Mouse (Mus musculus) neural tube, embryonic 12.5 days (tissue): Measurements from ENCODE around the gene Hexim2. TPM values are rescaled to one million over a fixed set of nuclear protein-coding genes. Genes with fewer than 3 reads are reported as not detected.
A peak's percentile ranks its signal among the peaks of the same experiment; 100 is the strongest.

Source experiments
- ATAC-seq: fragments of 200-750 bp; cut with Nextera tagmentation; 2 replicates; pipeline ENCODE4 v1.8.0; 2017; ENCODE audit warnings: low read depth, mild to moderate bottlenecking, moderate TSS enrichment, moderate library complexity; ENCODE audit not compliant: low FRiP score
- H3K27ac ChIP-seq: fragments of 300-500 bp; sonication (generic); 2 replicates; pipeline ENCODE4 v1.5.1; 2016
- H3K27me3 ChIP-seq: fragments of 300-500 bp; sonication (generic); replicated peaks from 2 replicates; pipeline ENCODE4 v1.6.1; 2016; ENCODE audit warnings: mild to moderate bottlenecking
- H3K36me3 ChIP-seq: fragments of 300-500 bp; sonication (generic); 2 replicates; pipeline ENCODE4 v1.6.1; 2016; ENCODE audit warnings: mild to moderate bottlenecking
- H3K4me1 ChIP-seq: fragments of 300-500 bp; sonication (generic); 2 replicates; pipeline ENCODE4 v1.6.1; 2016
- H3K4me2 ChIP-seq: fragments of 300-500 bp; sonication (generic); replicated peaks from 2 replicates; pipeline ENCODE4 v1.6.1; 2016; ENCODE audit warnings: mild to moderate bottlenecking
- H3K4me3 ChIP-seq: fragments of 300-500 bp; sonication (generic); 2 replicates; pipeline ENCODE4 v1.5.1; 2016
- H3K9ac ChIP-seq: fragments of 300-500 bp; sonication (generic); 2 replicates; pipeline ENCODE4 v1.6.1; 2016; ENCODE audit warnings: mild to moderate bottlenecking
- H3K9me3 ChIP-seq: fragments of 300-500 bp; sonication (generic); 2 replicates; pipeline ENCODE4 v1.6.1; 2016; ENCODE audit warnings: mild to moderate bottlenecking
- WGBS: fragments of 180-500 bp; shearing (Covaris S2); methylation state at CpG from one replicate; pipeline ENCODE4 v1.1.7; 2016; 5-methylcytosine and 5-hydroxymethylcytosine counted together
- polyA plus RNA-seq: library from polyadenylated mRNA; unstranded; fragments of >200 nt; fragmentation: Nextera tagmentation; extraction: Ambion mirVana; gene quantifications from 2 replicates; pipeline ENCODE4 v1.2.1, GENCODE M21; 2016

Hexim2 gene
- polyA plus RNA-seq, 1 experiment from 2014 or later = 9.9 TPM

- Histone ChIP-seq H3K9ac (peak overlapping the region; percentile 40), H3K4me3 (peak overlapping the region; percentile 44), H3K4me1 (peaks cover 25% of the 10 kb centered on the region), H3K4me2 (peak overlapping the region; percentile 81), H3K9me3 (no peaks in the 10 kb centered on the region), H3K27ac (no peak overlapping the region), H3K27me3 (peaks cover 51% of the 10 kb centered on the region), H3K36me3 (no peaks in the 10 kb centered on the region)
- peak; percentile 31; the same call in 1 of the 2 replicates for ATAC-seq
- 3% methylated on average over 30 of the region's 30 CpGs for whole genome bisulfite sequencing
Observed at GRCm38 (mm10) chr11:103101866-103102501, 30.2 kb upstream of the Hexim2 start.

- Histone ChIP-seq H3K27ac (no peak overlapping the region), H3K27me3 (peaks cover 43% of the 10 kb centered on the region), H3K9ac (no peak overlapping the region), H3K4me3 (peak overlapping the region; percentile 33), H3K4me2 (peak overlapping the region; percentile 81), H3K4me1 (peaks cover 21% of the 10 kb centered on the region), H3K36me3 (no peaks in the 10 kb centered on the region), H3K9me3 (no peaks in the 10 kb centered on the region)
- WGBS = 1% methylated on average over 35 of the region's 35 CpGs
- peak; percentile 81 for ATAC-seq
Observed at GRCm38 (mm10) chr11:103102725-103103349, 29.4 kb upstream of the Hexim2 start.

GRCm38 (mm10) chr11:103103621-103104020 lies 28.6 kb upstream of the Hexim2 start:
- no peak overlapping the region for H3K9ac ChIP-seq
- no peaks in the 10 kb centered on the region for H3K9me3 ChIP-seq
- H3K4me2 ChIP-seq = peak overlapping the region; percentile 81
- WGBS = 57% methylated on average over 8 of the region's 8 CpGs
- H3K4me3 ChIP-seq = no peak overlapping the region
- H3K36me3 ChIP-seq = no peaks in the 10 kb centered on the region
- no peak overlapping the region for H3K27ac ChIP-seq
- ATAC-seq = no peak
- H3K27me3 ChIP-seq = peaks cover 42% of the 10 kb centered on the region
- peaks cover 21% of the 10 kb centered on the region for H3K4me1 ChIP-seq

- no peak overlapping the region for H3K4me2 ChIP-seq
- peaks cover 18% of the 10 kb centered on the region for H3K4me1 ChIP-seq
- H3K9ac ChIP-seq = no peak overlapping the region
- no peaks in the 10 kb centered on the region for H3K36me3 ChIP-seq
- 83% methylated on average over 7 of the region's 7 CpGs for WGBS
- ATAC-seq = no peak
- no peaks in the 10 kb centered on the region for H3K9me3 ChIP-seq
- no peak overlapping the region for H3K4me3 ChIP-seq
- H3K27ac ChIP-seq = no peak overlapping the region
- H3K27me3 ChIP-seq = peaks cover 34% of the 10 kb centered on the region
Observed at GRCm38 (mm10) chr11:103104469-103104868, 27.8 kb upstream of the Hexim2 start.

- no peak overlapping the region for H3K9ac ChIP-seq
- H3K9me3 ChIP-seq = no peaks in the 10 kb centered on the region
- peaks cover 18% of the 10 kb centered on the region for H3K4me1 ChIP-seq
- H3K36me3 ChIP-seq = no peaks in the 10 kb centered on the region
- H3K27ac ChIP-seq = no peak overlapping the region
- no peak overlapping the region for H3K4me2 ChIP-seq
- no peak for ATAC-seq
- H3K27me3 ChIP-seq = peaks cover 26% of the 10 kb centered on the region
- WGBS = 64% methylated on average over 14 of the region's 14 CpGs
- no peak overlapping the region for H3K4me3 ChIP-seq
Observed at GRCm38 (mm10) chr11:103105180-103105725, 27.0 kb upstream of the Hexim2 start.

- H3K4me2 ChIP-seq = no peak overlapping the region
- H3K4me1 ChIP-seq = peaks cover 18% of the 10 kb centered on the region
- no peak for ATAC-seq
- H3K27me3 ChIP-seq = peaks cover 25% of the 10 kb centered on the region
- WGBS = 82% methylated on average over 6 of the region's 6 CpGs
- no peak overlapping the region for H3K9ac ChIP-seq
- H3K27ac ChIP-seq = no peak overlapping the region
- no peak overlapping the region for H3K4me3 ChIP-seq
- no peaks in the 10 kb centered on the region for H3K36me3 ChIP-seq
- no peaks in the 10 kb centered on the region for H3K9me3 ChIP-seq
Observed at GRCm38 (mm10) chr11:103105810-103106209, 26.4 kb upstream of the Hexim2 start.

- 67% methylated on average over 4 of the region's 4 CpGs for WGBS
- Histone ChIP-seq H3K4me1 (peaks cover 15% of the 10 kb centered on the region), H3K36me3 (no peaks in the 10 kb centered on the region), H3K4me2 (no peak overlapping the region), H3K9ac (no peak overlapping the region), H3K9me3 (no peaks in the 10 kb centered on the region), H3K27ac (no peak overlapping the region), H3K4me3 (no peak overlapping the region), H3K27me3 (peaks cover 25% of the 10 kb centered on the region)
- ATAC-seq = no peak
Observed at GRCm38 (mm10) chr11:103106386-103106785, 25.8 kb upstream of the Hexim2 start.

- no peaks in the 10 kb centered on the region for H3K36me3 ChIP-seq
- H3K4me1 ChIP-seq = peaks cover 21% of the 10 kb centered on the region
- H3K4me2 ChIP-seq = peak overlapping the region; percentile 57
- WGBS = 16% methylated on average over 9 of the region's 10 CpGs
- H3K9me3 ChIP-seq = no peaks in the 10 kb centered on the region
- ATAC-seq = no peak
- H3K9ac ChIP-seq = no peak overlapping the region
- no peak overlapping the region for H3K27ac ChIP-seq
- no peak overlapping the region; the same call in 1 of the 2 replicates for H3K4me3 ChIP-seq
- H3K27me3 ChIP-seq = peaks cover 35% of the 10 kb centered on the region
Observed at GRCm38 (mm10) chr11:103111301-103111700, 20.9 kb upstream of the Hexim2 start.

GRCm38 (mm10) chr11:103111881-103112551 lies 20.2 kb upstream of the Hexim2 start:
- H3K27ac ChIP-seq = no peak overlapping the region
- WGBS = 1% methylated on average over 28 of the region's 28 CpGs

GRCm38 (mm10) chr11:103112552-103112912 lies 19.7 kb upstream of the Hexim2 start:
- no peak for ATAC-seq
- 12% methylated on average over 9 of the region's 9 CpGs for WGBS
- Histone ChIP-seq H3K27ac (no peak overlapping the region), H3K4me2 (peak overlapping the region; percentile 57), H3K36me3 (no peaks in the 10 kb centered on the region), H3K4me1 (peaks cover 21% of the 10 kb centered on the region), H3K27me3 (peaks cover 35% of the 10 kb centered on the region), H3K9ac (peak overlapping the region; percentile 27; the same call in 1 of the 2 replicates), H3K9me3 (no peaks in the 10 kb centered on the region), H3K4me3 (peak overlapping the region; percentile 23; the same call in 1 of the 2 replicates)

More at GRCm38 (mm10) chr11:103111881-103112551, 20.2 kb upstream of the Hexim2 start:
- Histone ChIP-seq H3K4me1 (peaks cover 21% of the 10 kb centered on the region), H3K4me2 (peak overlapping the region; percentile 57), H3K9ac (peak overlapping the region; percentile 27; the same call in 1 of the 2 replicates), H3K27me3 (peaks cover 35% of the 10 kb centered on the region), H3K36me3 (no peaks in the 10 kb centered on the region), H3K4me3 (peak overlapping the region; percentile 23), H3K9me3 (no peaks in the 10 kb centered on the region)
- ATAC-seq = no peak

GRCm38 (mm10) chr11:103113005-103113404 lies 19.2 kb upstream of the Hexim2 start:
- ATAC-seq = no peak
- H3K4me3 ChIP-seq = no peak overlapping the region
- peaks cover 21% of the 10 kb centered on the region for H3K4me1 ChIP-seq
- WGBS = 40% methylated on average over 12 of the region's 12 CpGs
- H3K36me3 ChIP-seq = no peaks in the 10 kb centered on the region
- H3K9ac ChIP-seq = no peak overlapping the region
- H3K27ac ChIP-seq = no peak overlapping the region
- peaks cover 35% of the 10 kb centered on the region for H3K27me3 ChIP-seq
- no peak overlapping the region for H3K4me2 ChIP-seq
- H3K9me3 ChIP-seq = no peaks in the 10 kb centered on the region

- Histone ChIP-seq H3K9ac (no peak overlapping the region), H3K4me1 (peaks cover 26% of the 10 kb centered on the region), H3K4me2 (0 out of 2 replicates have a peak overlapping the region, but pooled peaks have one; percentile 9), H3K27ac (no peak overlapping the region), H3K9me3 (no peaks in the 10 kb centered on the region), H3K36me3 (no peaks in the 10 kb centered on the region), H3K27me3 (peaks cover 35% of the 10 kb centered on the region), H3K4me3 (no peak overlapping the region)
- 83% methylated on average over 4 of the region's 4 CpGs for WGBS
- no peak for ATAC-seq
Observed at GRCm38 (mm10) chr11:103113771-103114170, 18.5 kb upstream of the Hexim2 start.
